In genomic region chr16:32312859-32313258, GRCm38 (mm10) we compare ENCODE assay signal across 36 mouse cellular contexts. TPM values are rescaled to one million over a fixed set of nuclear protein-coding genes. Genes with fewer than 3 reads are reported as not detected.
DNase-seq lines count a peak whose midpoint lies in the region; ATAC-seq and TF ChIP-seq lines count a peak whose summit lies in the region.
"Had no signal": no experiment of that assay in that cellular context is flagged by ENCODE, and none has a peak within 500 bp of the region (broad histone marks: within the 10 kb centered on the region; RNA-seq: fewer than 3 reads in every experiment).

No protein-coding gene starts in this region.

- H3K9me3 ChIP-seq in hindbrain, embryonic 12.5 days (replicated peaks): no peaks in the 10 kb centered on the region
- no peaks in the 10 kb centered on the region for H3K9me3 ChIP-seq in hindbrain, postnatal 0 days (ENCODE audit: low read length)
- H3K9me3 ChIP-seq in ES-Bruce4 (replicated peaks; ENCODE audit: control insufficient read depth, insufficient read depth, low read length, poor library complexity, severe bottlenecking): no peaks in the 10 kb centered on the region
- H3K9me3 ChIP-seq: heart, embryonic 10.5 days; limb, embryonic 15.5 days; liver, embryonic 13.5 days had no signal

- peaks cover 11% of the 10 kb centered on the region; the same call in 1 of the 2 replicates for H3K4me1 ChIP-seq in hindbrain, embryonic 12.5 days
- no peaks in the 10 kb centered on the region for H3K4me1 ChIP-seq in hindbrain, postnatal 0 days (ENCODE audit: insufficient read depth, low read length)
- no peaks in the 10 kb centered on the region for H3K4me1 ChIP-seq in ES-Bruce4 (ENCODE audit: control insufficient read depth, insufficient read depth, low read length)
- H3K4me1 ChIP-seq: liver, embryonic 13.5 days had no signal

- no peak overlapping the region for H3K4me2 ChIP-seq in hindbrain, embryonic 12.5 days (replicated peaks)
- H3K4me2 ChIP-seq in hindbrain, postnatal 0 days (ENCODE audit: low read depth, low read length): no peak overlapping the region
- H3K4me2 ChIP-seq: heart, embryonic 15.5 days; limb, embryonic 15.5 days; liver, embryonic 13.5 days had no signal

- TF ChIP-seq POLR2A in ES-Bruce4 (IDR thresholded peaks at IDR 0.05; ENCODE audit: insufficient read depth, low read length): no peak

- no peaks in the 10 kb centered on the region for H3K27me3 ChIP-seq in hindbrain, embryonic 12.5 days
- H3K27me3 ChIP-seq in hindbrain, postnatal 0 days (ENCODE audit: insufficient read depth, low read length): no peaks in the 10 kb centered on the region
- H3K27me3 ChIP-seq in ES-Bruce4 (ENCODE audit: control insufficient read depth, insufficient read depth, low read length, poor library complexity, severe bottlenecking): no peaks in the 10 kb centered on the region
- H3K27me3 ChIP-seq: heart, embryonic 15.5 days; limb, embryonic 15.5 days; liver, embryonic 13.5 days; megakaryocyte, embryonic 14.5 days had no signal

- H3K4me3 ChIP-seq in hindbrain, embryonic 12.5 days: no peak overlapping the region
- H3K4me3 ChIP-seq in hindbrain, postnatal 0 days (ENCODE audit: low read length): no peak overlapping the region
- H3K4me3 ChIP-seq in ES-Bruce4 (ENCODE audit: low read depth, low read length): peak overlapping the region; percentile 43; the same call in 1 of the 2 replicates
- H3K4me3 ChIP-seq: erythroblast, embryonic 14.5 days; heart, embryonic 10.5 days; heart, embryonic 15.5 days; layer of hippocampus, adult 2 months; left cerebral cortex, adult 2 months; limb, embryonic 15.5 days; liver, embryonic 13.5 days; megakaryocyte, embryonic 14.5 days had no signal

- peak; percentile 66 for TF ChIP-seq EP300 in ES-Bruce4 (IDR thresholded peaks at IDR 0.05; ENCODE audit: insufficient read depth, low read depth, low read length)

- H3K36me3 ChIP-seq in hindbrain, embryonic 12.5 days: no peaks in the 10 kb centered on the region
- no peaks in the 10 kb centered on the region for H3K36me3 ChIP-seq in hindbrain, postnatal 0 days (ENCODE audit: insufficient read depth, low read length)
- H3K36me3 ChIP-seq in ES-Bruce4 (ENCODE audit: control insufficient read depth, insufficient read depth, low read length, poor library complexity, severe bottlenecking): no peaks in the 10 kb centered on the region
- H3K36me3 ChIP-seq: heart, embryonic 10.5 days; heart, embryonic 15.5 days; limb, embryonic 15.5 days; liver, embryonic 13.5 days had no signal

- WGBS in hindbrain, embryonic 12.5 days: 66% methylated on average over 4 of the region's 4 CpGs
- 66% methylated on average over 4 of the region's 4 CpGs for WGBS in hindbrain, postnatal 0 days

- no peak for TF ChIP-seq CTCF in hindbrain, postnatal 0 days (IDR thresholded peaks at IDR 0.05; ENCODE audit: low read depth)
- TF ChIP-seq CTCF in ES-Bruce4 (IDR thresholded peaks at IDR 0.05; ENCODE audit: low read depth, low read length): no peak

- no peak for ATAC-seq in hindbrain, embryonic 12.5 days (ENCODE audit: low FRiP score)
- no peak for ATAC-seq in hindbrain, postnatal 0 days
- ATAC-seq: forebrain, postnatal 0 days; intestine, embryonic 16.5 days; lung, postnatal 0 days had no signal

- H3K27ac ChIP-seq in hindbrain, embryonic 12.5 days: peak overlapping the region; percentile 57; the same call in 1 of the 2 replicates
- H3K27ac ChIP-seq in hindbrain, postnatal 0 days: no peak overlapping the region
- peak overlapping the region; percentile 98 for H3K27ac ChIP-seq in ES-Bruce4 (ENCODE audit: insufficient read depth, low read length)
- H3K27ac ChIP-seq: heart, embryonic 10.5 days; heart, embryonic 15.5 days; kidney, postnatal 0 days; layer of hippocampus, adult 2 months; left cerebral cortex, adult 2 months; limb, embryonic 15.5 days; liver, embryonic 13.5 days had no signal

- DNase-seq in hindbrain, postnatal 0 days (ENCODE audit: low spot score): no peak
- DNase-seq in kidney, postnatal 14 days: peak; percentile 20
- DNase-seq in kidney, postnatal 25 days: no peak
- DNase-seq in R1 (ENCODE audit: low read depth, low spot score): peak; percentile 83
- DNase-seq in heart, postnatal 4 days: no peak
- DNase-seq in heart, adult 8-10 months (ENCODE audit: low spot score): no peak
- DNase-seq: adrenal gland, adult 8-10 months; B cell, adult 2 months; cerebellum, adult 8-10 months; cerebellum, postnatal 36 days; forebrain, postnatal 0 days; liver, embryonic 13.5 days; lung, adult 18-20 months; lung, postnatal 4 days; midbrain, embryonic 14.5 days; thymus, postnatal 4 days had no signal

- no peak overlapping the region for H3K9ac ChIP-seq in hindbrain, embryonic 12.5 days
- H3K9ac ChIP-seq in hindbrain, postnatal 0 days (replicated peaks; ENCODE audit: low read length): no peak overlapping the region
- peak overlapping the region; percentile 80 for H3K9ac ChIP-seq in ES-Bruce4 (ENCODE audit: low read depth, poor library complexity, severe bottlenecking)
- H3K9ac ChIP-seq: forebrain, postnatal 0 days; heart, embryonic 15.5 days; limb, embryonic 15.5 days; liver, embryonic 13.5 days had no signal

RNA-seq across cellular contexts. Expression of gene Ubxn7, which starts 19.2 kb away (rescaled TPM):
- 31.6 and 34.0 TPM in 2 replicates for polyA plus RNA-seq in hindbrain, embryonic 12.5 days (2016; fragmentation: Nextera tagmentation; extraction: Ambion mirVana)
- 27.1 and 28.7 TPM in 2 replicates for total RNA-seq in hindbrain, postnatal 0 days (2014; rRNA removed)
- 12.0 and 12.1 TPM in 2 replicates for polyA plus RNA-seq in hindbrain, postnatal 0 days (2015; fragmentation: Nextera tagmentation; extraction: Ambion mirVana)
- 98.6 and 108 TPM in 2 replicates for polyA plus RNA-seq in ES-Bruce4 (2011; ENCODE audit: insufficient read depth, insufficient read length, low read depth, missing spikeins)
- total RNA-seq in heart, postnatal 4 days (2021): 10 to 100 TPM; 34.7 to 35.6 TPM
- total RNA-seq in heart, adult 8-10 months (2022): 10 to 100 TPM; 23.1 to 27.1 (median 24.5) TPM

RNA-seq across cellular contexts. Expression of gene Rnf168, which starts 35.6 kb away (rescaled TPM):
- 32.7 and 33.9 TPM in 2 replicates for polyA plus RNA-seq in hindbrain, embryonic 12.5 days (2016; fragmentation: Nextera tagmentation; extraction: Ambion mirVana)
- total RNA-seq in hindbrain, postnatal 0 days (2014; rRNA removed): 42.5 and 55.3 TPM in 2 replicates
- polyA plus RNA-seq in hindbrain, postnatal 0 days (2015; fragmentation: Nextera tagmentation; extraction: Ambion mirVana): 26.0 and 29.6 TPM in 2 replicates
- polyA plus RNA-seq in ES-Bruce4 (2011; ENCODE audit: insufficient read depth, insufficient read length, low read depth, missing spikeins): 27.2 and 31.0 TPM in 2 replicates
- total RNA-seq in heart, postnatal 4 days (2021): 10 to 100 TPM; 22.2 to 23.6 TPM
- 10 to 100 TPM; 11.3 to 15.3 (median 12.1) TPM for total RNA-seq in heart, adult 8-10 months (2022)

RNA-seq across cellular contexts. Expression of gene Smco1, which starts 41.6 kb away (rescaled TPM):
- polyA plus RNA-seq in hindbrain, embryonic 12.5 days (2016; fragmentation: Nextera tagmentation; extraction: Ambion mirVana): 0.14 TPM in 1 of 2 replicates, not detected in the other
- not detected in 2 replicates for total RNA-seq in hindbrain, postnatal 0 days (2014; rRNA removed)
- polyA plus RNA-seq in hindbrain, postnatal 0 days (2015; fragmentation: Nextera tagmentation; extraction: Ambion mirVana): 0.10 TPM in 1 of 2 replicates, not detected in the other
- polyA plus RNA-seq in ES-Bruce4 (2011; ENCODE audit: insufficient read depth, insufficient read length, low read depth, missing spikeins): not detected in 2 replicates
- total RNA-seq in heart, postnatal 4 days (2021): 1 to 10 TPM; 2.1 to 2.9 TPM
- 10 to 100 TPM; 21.6 to 33.8 (median 27.9) TPM for total RNA-seq in heart, adult 8-10 months (2022)
- total RNA-seq: adrenal gland, adult 8-10 months; forebrain, postnatal 0 days; layer of hippocampus, adult 2 months; left cerebral cortex, postnatal 36 days; MEL; monocyte, adult 5-6 weeks had no signal
- polyA plus RNA-seq: embryonic facial prominence, embryonic 14.5 days; erythroblast, embryonic 14.5 days; forebrain, embryonic 11.5 days; forebrain, postnatal 0 days; heart, embryonic 10.5 days; intestine, embryonic 16.5 days; kidney, postnatal 0 days; limb, embryonic 15.5 days; liver, embryonic 13.5 days; lung, postnatal 0 days; midbrain, embryonic 14.5 days; small intestine, adult 2 months; stomach, embryonic 14.5 days; thymus, postnatal 0 days had no signal

Comparison
In these comparisons a context has a peak if more than half of its experiments do, and no peak if none do; other contexts are left out.
1. DNase-seq: peak in kidney, postnatal 14 days (single experiment) and R1 (single experiment); none in hindbrain, postnatal 0 days (single experiment), kidney, postnatal 25 days (0 of 2), heart, postnatal 4 days (single experiment) and heart, adult 8-10 months (single experiment).
2. RNA of gene Smco1, which starts 41.6 kb away (total RNA-seq): 21.6 to 33.8 TPM in heart, adult 8-10 months; 2.1 to 2.9 TPM in heart, postnatal 4 days and not detected in hindbrain, postnatal 0 days; every median in the first group is over 4 times any median in the second.